Mouse (Mus musculus) heart, embryonic 16.5 days (tissue): ENCODE measurements around the gene Coro6. TPM values are rescaled to one million over a fixed set of nuclear protein-coding genes. Genes with fewer than 3 reads are reported as not detected.

Source experiments
- ATAC-seq: fragments of 200-750 bp; cut with Nextera tagmentation; replicated peaks from 2 replicates; pipeline ENCODE4 v1.8.0; 2017; ENCODE audit warnings: moderate number of reproducible peaks; ENCODE audit not compliant: insufficient read depth, low FRiP score; ENCODE audit errors: extremely low read depth
- H3K27ac ChIP-seq: fragments of 300-500 bp; sonication (generic); 2 replicates; pipeline ENCODE4 v1.5.1; 2014; ENCODE audit warnings: mild to moderate bottlenecking, low read length, control low read depth, moderate library complexity
- H3K27me3 ChIP-seq: fragments of 300-500 bp; sonication (generic); 2 replicates; pipeline ENCODE4 v1.6.1; 2014; ENCODE audit warnings: low read length, mixed read lengths; ENCODE audit not compliant: control insufficient read depth, insufficient read depth
- H3K36me3 ChIP-seq: fragments of 300-500 bp; sonication (generic); 2 replicates; pipeline ENCODE4 v1.6.1; 2014; ENCODE audit not compliant: control insufficient read depth, insufficient read depth
- H3K4me1 ChIP-seq: fragments of 300-500 bp; sonication (generic); 2 replicates; pipeline ENCODE4 v1.6.1; 2014; ENCODE audit warnings: low read length, mixed read lengths; ENCODE audit not compliant: control insufficient read depth, insufficient read depth
- H3K4me2 ChIP-seq: fragments of 300-500 bp; sonication (generic); 2 replicates; pipeline ENCODE4 v1.6.1; 2014; ENCODE audit warnings: low read depth, mild to moderate bottlenecking, control low read depth, low read length
- H3K4me3 ChIP-seq: fragments of 300-500 bp; sonication (generic); 2 replicates; pipeline ENCODE4 v1.5.1; 2014; ENCODE audit warnings: mild to moderate bottlenecking, control low read depth, low read length
- H3K9ac ChIP-seq: fragments of 300-500 bp; sonication (generic); 2 replicates; pipeline ENCODE4 v1.6.1; 2014; ENCODE audit warnings: low read length, control low read depth
- H3K9me3 ChIP-seq: fragments of 300-500 bp; sonication (generic); replicated peaks from 2 replicates; pipeline ENCODE4 v1.6.1; 2016; ENCODE audit warnings: low read length; ENCODE audit not compliant: control insufficient read depth
- WGBS: fragments of 180-500 bp; shearing (Covaris S2); extraction: QIAGEN DNeasy Blood & Tissue Kit; methylation state at CpG from one replicate; pipeline ENCODE4 v1.1.7; 2014; 5-methylcytosine and 5-hydroxymethylcytosine counted together
- polyA plus RNA-seq: library from polyadenylated mRNA; unstranded; fragments of >200 nt; fragmentation: Nextera tagmentation; extraction: Ambion mirVana; gene quantifications from 2 replicates; pipeline ENCODE4 v1.2.1, GENCODE M21; 2015

The Coro6 gene
- polyA plus RNA-seq, 1 experiment from 2014 or later: 47.4 TPM

DNA sequence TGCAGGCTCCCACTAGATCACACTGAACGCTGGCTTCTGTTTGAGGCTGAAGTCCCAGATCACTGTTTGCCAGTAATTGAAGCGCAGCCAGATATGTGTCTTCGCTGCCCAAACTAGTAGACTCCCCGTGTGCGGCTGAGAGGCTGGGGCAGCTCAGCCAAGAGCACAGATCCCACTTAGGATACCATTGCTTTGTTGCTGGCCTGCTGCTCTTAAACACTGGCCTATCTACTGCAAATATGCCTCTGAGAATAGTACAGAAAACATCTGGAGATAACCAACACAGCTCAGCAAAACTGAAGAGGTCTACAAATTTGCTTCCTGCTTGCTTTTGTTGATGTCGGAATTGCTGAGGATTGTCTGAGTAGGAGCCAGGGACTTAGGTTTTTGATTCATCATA, 5.3 kb upstream of the Coro6 start:
- peak overlapping the region; percentile 77 for H3K27ac ChIP-seq
- peaks cover 22% of the 10 kb centered on the region for H3K4me1 ChIP-seq
- no peaks in the 10 kb centered on the region for H3K27me3 ChIP-seq
- H3K4me3 ChIP-seq: no peak overlapping the region
- WGBS: 33% methylated on average over 6 of the region's 6 CpGs
- ATAC-seq: peak; percentile 29
- no peak overlapping the region; the same call in 1 of the 2 replicates for H3K9ac ChIP-seq
- peaks cover 23% of the 10 kb centered on the region for H3K36me3 ChIP-seq
- peak overlapping the region; percentile 2; the same call in 1 of the 2 replicates for H3K4me2 ChIP-seq
- no peaks in the 10 kb centered on the region for H3K9me3 ChIP-seq

DNA sequence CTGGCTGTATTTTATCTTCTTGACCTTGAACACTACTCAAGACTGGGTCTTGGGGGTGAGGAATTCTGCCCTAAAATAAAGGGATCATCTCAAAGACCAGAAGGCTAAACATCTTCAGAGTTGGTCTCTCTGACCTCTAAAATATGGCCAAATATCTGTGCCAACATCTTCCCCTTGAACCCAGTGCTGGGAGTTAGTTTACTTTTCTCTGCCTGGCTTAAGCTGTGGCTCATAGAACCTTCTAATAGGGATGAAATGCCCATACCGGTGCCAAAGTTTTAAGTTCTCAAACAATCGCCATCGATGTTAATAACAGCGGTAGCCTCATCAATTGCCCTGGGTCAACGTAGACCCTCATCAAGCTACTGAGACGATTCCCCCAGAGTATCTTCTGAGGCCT, 355 bp upstream of the Coro6 start:
- H3K9me3 ChIP-seq: no peaks in the 10 kb centered on the region
- peak overlapping the region; percentile 97 for H3K27ac ChIP-seq
- 4% methylated on average over 6 of the region's 6 CpGs for WGBS
- ATAC-seq: no peak
- peak overlapping the region; percentile 73 for H3K4me3 ChIP-seq
- peak overlapping the region; percentile 85 for H3K4me2 ChIP-seq
- H3K27me3 ChIP-seq: no peaks in the 10 kb centered on the region; the same call in 1 of the 2 replicates
- H3K4me1 ChIP-seq: peaks cover 42% of the 10 kb centered on the region
- H3K36me3 ChIP-seq: peaks cover 6% of the 10 kb centered on the region; the same call in 1 of the 2 replicates
- H3K9ac ChIP-seq: peak overlapping the region; percentile 88

- peak overlapping the region; percentile 85 for H3K4me2 ChIP-seq
- H3K36me3 ChIP-seq: peaks cover 6% of the 10 kb centered on the region; the same call in 1 of the 2 replicates
- H3K9me3 ChIP-seq: no peaks in the 10 kb centered on the region
- no peak for ATAC-seq
- peak overlapping the region; percentile 73 for H3K4me3 ChIP-seq
- peaks cover 43% of the 10 kb centered on the region for H3K4me1 ChIP-seq
- H3K27me3 ChIP-seq: no peaks in the 10 kb centered on the region; the same call in 1 of the 2 replicates
- peak overlapping the region; percentile 97 for H3K27ac ChIP-seq
- 33% methylated on average over 8 of the region's 8 CpGs for WGBS
- H3K9ac ChIP-seq: peak overlapping the region; percentile 88
Measured at GRCm38 (mm10) chr11:77463101-77463445, 862 bp downstream of the Coro6 start.

DNA sequence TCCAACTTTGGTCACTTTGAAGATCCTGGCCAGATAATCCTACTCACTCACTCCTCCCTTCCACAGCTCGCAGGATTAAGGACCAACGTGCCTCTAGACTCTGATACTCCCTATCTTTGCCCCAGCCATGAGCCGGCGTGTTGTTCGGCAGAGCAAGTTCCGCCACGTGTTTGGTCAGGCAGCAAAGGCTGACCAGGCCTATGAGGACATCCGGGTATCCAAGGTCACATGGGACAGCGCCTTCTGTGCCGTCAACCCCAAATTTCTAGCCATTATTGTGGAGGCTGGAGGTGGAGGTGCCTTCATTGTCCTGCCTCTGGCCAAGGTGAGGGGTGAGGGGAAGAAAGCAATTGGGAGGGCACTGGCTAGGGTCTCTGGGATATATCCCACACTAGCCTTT, 1.6 kb downstream of the Coro6 start:
- Histone ChIP-seq H3K27me3 (no peaks in the 10 kb centered on the region; the same call in 1 of the 2 replicates), H3K4me3 (peak overlapping the region; percentile 73), H3K9ac (peak overlapping the region; percentile 88)

DNA sequence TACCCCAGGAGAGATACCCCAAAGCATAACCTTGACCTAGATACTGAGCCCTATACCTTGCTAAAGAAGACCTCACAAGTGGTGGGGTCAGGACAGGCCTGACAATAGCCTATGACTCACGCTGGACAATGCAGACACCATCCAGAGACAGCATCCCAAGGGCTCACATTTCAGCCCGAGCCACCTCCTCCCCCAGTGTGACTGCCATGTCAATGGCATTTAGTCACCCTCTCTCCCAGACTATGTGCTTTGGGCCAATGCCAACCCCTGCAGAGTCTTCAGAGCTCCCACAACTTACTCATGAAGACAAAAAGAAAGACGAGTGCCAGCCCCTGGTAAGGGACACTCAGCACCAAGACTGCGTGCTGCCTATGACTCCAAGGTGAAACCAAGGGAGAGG, 2.5 kb downstream of the Coro6 start:
- Histone ChIP-seq H3K9me3 (no peaks in the 10 kb centered on the region), H3K27me3 (no peaks in the 10 kb centered on the region; the same call in 1 of the 2 replicates), H3K4me1 (peaks cover 43% of the 10 kb centered on the region), H3K36me3 (peaks cover 5% of the 10 kb centered on the region; the same call in 1 of the 2 replicates), H3K9ac (0 out of 2 replicates have a peak overlapping the region, but pooled peaks have one; percentile 23), H3K4me3 (no peak overlapping the region), H3K27ac (peak overlapping the region; percentile 97), H3K4me2 (peak overlapping the region; percentile 85; the same call in 1 of the 2 replicates)
- ATAC-seq: 0 out of 2 replicates have a peak, but pooled peaks have one; percentile 5
- WGBS: 25% methylated on average over 4 of the region's 4 CpGs

More for the DNA sequence above, 1.6 kb downstream of the Coro6 start:
- no peak for ATAC-seq
- Histone ChIP-seq H3K36me3 (peaks cover 6% of the 10 kb centered on the region; the same call in 1 of the 2 replicates), H3K4me2 (peak overlapping the region; percentile 85), H3K27ac (peak overlapping the region; percentile 97), H3K4me1 (peaks cover 43% of the 10 kb centered on the region), H3K9me3 (no peaks in the 10 kb centered on the region)
- 61% methylated on average over 10 of the region's 10 CpGs for WGBS

GRCm38 (mm10) chr11:77465111-77465510, 2.9 kb downstream of the Coro6 start:
- peak overlapping the region; percentile 23; the same call in 1 of the 2 replicates for H3K9ac ChIP-seq
- 72% methylated on average over 3 of the region's 3 CpGs for WGBS
- no peaks in the 10 kb centered on the region for H3K9me3 ChIP-seq
- no peak overlapping the region for H3K4me2 ChIP-seq
- peaks cover 43% of the 10 kb centered on the region for H3K4me1 ChIP-seq
- no peak overlapping the region for H3K4me3 ChIP-seq
- H3K27ac ChIP-seq: peak overlapping the region; percentile 97
- no peaks in the 10 kb centered on the region; the same call in 1 of the 2 replicates for H3K27me3 ChIP-seq
- H3K36me3 ChIP-seq: 0 out of 2 replicates have a peak, but pooled peaks cover 2% of the 10 kb centered on the region
- no peak for ATAC-seq

DNA sequence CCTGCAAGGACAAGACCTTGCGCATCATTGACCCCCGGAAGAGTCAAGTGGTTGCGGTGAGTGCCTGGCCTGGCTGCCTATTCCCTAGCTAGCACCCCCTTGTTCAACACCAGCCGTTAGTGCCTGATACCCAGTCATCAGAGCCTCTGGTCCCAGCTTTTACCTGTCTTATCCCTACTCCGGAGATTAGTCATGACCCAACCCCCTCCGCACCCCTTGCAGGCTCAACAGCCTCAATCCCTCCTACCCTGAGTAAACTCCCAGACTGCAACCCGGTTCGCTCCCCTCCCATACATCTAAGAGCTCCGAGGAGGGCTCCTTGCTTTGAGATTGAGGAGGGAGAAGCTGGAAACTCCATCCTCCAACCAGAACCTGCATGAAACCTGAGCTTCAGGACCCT, 4.3 kb downstream of the Coro6 start:
- Histone ChIP-seq H3K9me3 (no peaks in the 10 kb centered on the region), H3K27me3 (no peaks in the 10 kb centered on the region; the same call in 1 of the 2 replicates), H3K4me3 (no peak overlapping the region), H3K4me2 (no peak overlapping the region), H3K4me1 (peaks cover 36% of the 10 kb centered on the region), H3K27ac (no peak overlapping the region), H3K9ac (no peak overlapping the region), H3K36me3 (peaks cover 6% of the 10 kb centered on the region; the same call in 1 of the 2 replicates)
- ATAC-seq: no peak
- WGBS: 41% methylated on average over 9 of the region's 9 CpGs

DNA sequence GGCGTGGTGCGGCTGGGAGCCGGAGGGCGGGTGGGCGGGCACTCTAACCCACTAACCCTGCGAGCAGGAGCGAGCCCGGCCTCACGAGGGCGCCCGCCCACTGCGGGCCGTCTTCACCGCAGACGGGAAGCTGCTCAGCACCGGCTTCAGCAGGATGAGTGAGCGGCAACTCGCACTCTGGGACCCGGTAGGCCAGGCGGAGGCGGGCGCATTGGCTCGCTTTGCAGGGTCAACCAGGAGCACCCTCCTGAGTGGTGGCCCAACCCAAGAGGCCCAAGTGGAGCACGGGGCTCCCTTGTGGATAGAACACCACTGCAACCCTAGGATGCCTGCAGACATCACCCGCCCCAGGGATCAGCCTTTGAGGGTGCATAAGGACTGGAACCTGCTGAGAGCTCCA, 4.9 kb downstream of the Coro6 start:
- Histone ChIP-seq H3K36me3 (peaks cover 12% of the 10 kb centered on the region), H3K4me2 (peak overlapping the region; percentile 25; the same call in 1 of the 2 replicates), H3K4me1 (peaks cover 33% of the 10 kb centered on the region), H3K9me3 (no peaks in the 10 kb centered on the region), H3K4me3 (no peak overlapping the region), H3K27ac (no peak overlapping the region), H3K27me3 (no peaks in the 10 kb centered on the region; the same call in 1 of the 2 replicates), H3K9ac (no peak overlapping the region)
- 13% methylated on average over 25 of the region's 25 CpGs for WGBS
- ATAC-seq: no peak

- Histone ChIP-seq H3K9me3 (no peaks in the 10 kb centered on the region), H3K27ac (no peak overlapping the region), H3K27me3 (no peaks in the 10 kb centered on the region; the same call in 1 of the 2 replicates), H3K4me1 (peaks cover 33% of the 10 kb centered on the region), H3K36me3 (peaks cover 13% of the 10 kb centered on the region), H3K4me2 (peak overlapping the region; percentile 25; the same call in 1 of the 2 replicates), H3K9ac (peak overlapping the region; percentile 16; the same call in 1 of the 2 replicates), H3K4me3 (peak overlapping the region; percentile 18; the same call in 1 of the 2 replicates)
- no peak for ATAC-seq
- WGBS: 20% methylated on average over 20 of the region's 20 CpGs
Measured at GRCm38 (mm10) chr11:77467784-77468183, 5.6 kb downstream of the Coro6 start.
